8 mouse cellular contexts compared by ENCODE assay signal in the genomic region with DNA sequence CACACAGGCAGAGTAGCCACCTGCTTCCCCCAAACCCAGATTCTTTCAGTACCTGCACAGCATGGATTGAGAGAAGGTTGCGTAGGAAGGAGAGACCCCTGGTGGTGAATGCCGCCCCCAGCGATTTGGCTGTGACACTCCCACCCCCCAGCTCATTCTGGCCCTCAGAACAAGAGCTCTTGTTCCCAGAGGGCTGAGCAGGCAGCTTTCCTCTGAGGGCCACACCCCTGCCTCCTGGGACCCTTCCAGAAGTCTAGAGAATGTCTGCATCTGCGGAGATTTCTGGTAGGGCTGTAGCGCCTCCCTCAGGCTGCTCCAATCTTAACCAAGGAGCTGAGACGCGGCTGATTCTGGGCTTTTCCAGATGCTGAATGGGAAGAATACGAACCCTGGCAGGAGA.
A peak's percentile ranks its signal among the peaks of the same experiment; 100 is the strongest.
DNase-seq lines count a peak whose midpoint lies in the region; ATAC-seq lines count a peak whose summit lies in the region.

No protein-coding gene starts in this region.

- H3K36me3 ChIP-seq in forebrain, embryonic 16.5 days (ENCODE audit: control insufficient read depth, insufficient read depth): no peaks in the 10 kb centered on the region
- H3K36me3 ChIP-seq in hindbrain, embryonic 15.5 days: no peaks in the 10 kb centered on the region
- H3K36me3 ChIP-seq in midbrain, embryonic 14.5 days (ENCODE audit: control insufficient read depth, insufficient read depth, low read length): 0 out of 2 replicates have a peak, but pooled peaks cover 2% of the 10 kb centered on the region

- peak; percentile 22; the same call in 1 of the 2 replicates for ATAC-seq in forebrain, embryonic 16.5 days
- ATAC-seq in hindbrain, embryonic 15.5 days (ENCODE audit: low FRiP score, low read depth): no peak
- ATAC-seq in midbrain, embryonic 14.5 days (ENCODE audit: low FRiP score, low TSS enrichment): no peak
- no peak for ATAC-seq in granulocyte monocyte progenitor cell, adult 5-6 weeks (replicated peaks; ENCODE audit: poor library complexity, severe bottlenecking)

- H3K4me2 ChIP-seq in forebrain, embryonic 16.5 days (ENCODE audit: low read length): no peak overlapping the region
- H3K4me2 ChIP-seq in hindbrain, embryonic 15.5 days: no peak overlapping the region
- no peak overlapping the region for H3K4me2 ChIP-seq in midbrain, embryonic 14.5 days (ENCODE audit: low read length)

- no peak overlapping the region for H3K4me3 ChIP-seq in forebrain, embryonic 16.5 days (replicated peaks; ENCODE audit: low read length)
- H3K4me3 ChIP-seq in hindbrain, embryonic 15.5 days: no peak overlapping the region
- H3K4me3 ChIP-seq in midbrain, embryonic 14.5 days (replicated peaks; ENCODE audit: low read depth, low read length): no peak overlapping the region

- WGBS in forebrain, embryonic 16.5 days: 13% methylated on average over 8 of the region's 8 CpGs
- WGBS in hindbrain, embryonic 15.5 days: 24% methylated on average over 8 of the region's 8 CpGs
- WGBS in midbrain, embryonic 14.5 days: 16% methylated on average over 8 of the region's 8 CpGs

- no peak overlapping the region for H3K9ac ChIP-seq in forebrain, embryonic 16.5 days (replicated peaks; ENCODE audit: low read depth, low read length)
- H3K9ac ChIP-seq in hindbrain, embryonic 15.5 days: no peak overlapping the region
- H3K9ac ChIP-seq in midbrain, embryonic 14.5 days (replicated peaks; ENCODE audit: low read length): no peak overlapping the region; the same call in 1 of the 2 replicates

- no peaks in the 10 kb centered on the region for H3K27me3 ChIP-seq in forebrain, embryonic 16.5 days (replicated peaks; ENCODE audit: control insufficient read depth, insufficient read depth, low read length)
- H3K27me3 ChIP-seq in hindbrain, embryonic 15.5 days: no peaks in the 10 kb centered on the region
- H3K27me3 ChIP-seq in midbrain, embryonic 14.5 days (ENCODE audit: control insufficient read depth, insufficient read depth, low read length): no peaks in the 10 kb centered on the region

- H3K4me1 ChIP-seq in forebrain, embryonic 16.5 days (replicated peaks; ENCODE audit: control insufficient read depth, insufficient read depth, low read length): peaks cover 47% of the 10 kb centered on the region
- H3K4me1 ChIP-seq in hindbrain, embryonic 15.5 days (replicated peaks): peaks cover 77% of the 10 kb centered on the region
- H3K4me1 ChIP-seq in midbrain, embryonic 14.5 days (ENCODE audit: control insufficient read depth, insufficient read depth, low read length): peaks cover 69% of the 10 kb centered on the region

- H3K27ac ChIP-seq in forebrain, embryonic 16.5 days (ENCODE audit: low read length): 0 out of 2 replicates have a peak overlapping the region, but pooled peaks have one; percentile 5
- peak overlapping the region; percentile 63 for H3K27ac ChIP-seq in hindbrain, embryonic 15.5 days (replicated peaks)
- peak overlapping the region; percentile 71 for H3K27ac ChIP-seq in midbrain, embryonic 14.5 days (replicated peaks; ENCODE audit: low read depth, low read length)

- DNase-seq in urinary bladder, postnatal 14 days (ENCODE audit: low spot score): peak; percentile 67
- no peak for DNase-seq in urinary bladder, postnatal 10 days (ENCODE audit: low spot score)
- DNase-seq in midbrain, embryonic 14.5 days: peak; percentile 75
- no peak for DNase-seq in thymus, postnatal 10 days (ENCODE audit: low spot score in 2 of 2)
- no peak for DNase-seq in thymus, postnatal 0 days (ENCODE audit: low spot score)

- no peaks in the 10 kb centered on the region for H3K9me3 ChIP-seq in forebrain, embryonic 16.5 days (ENCODE audit: control insufficient read depth, low read length)
- no peaks in the 10 kb centered on the region for H3K9me3 ChIP-seq in hindbrain, embryonic 15.5 days
- H3K9me3 ChIP-seq in midbrain, embryonic 14.5 days (ENCODE audit: control insufficient read depth, low read length): no peaks in the 10 kb centered on the region

Comparison
In these comparisons a context has a peak if more than half of its experiments do, and no peak if none do; other contexts are left out.
1. DNase-seq: peak in urinary bladder, postnatal 14 days (single experiment) and midbrain, embryonic 14.5 days (single experiment); none in urinary bladder, postnatal 10 days (single experiment), thymus, postnatal 10 days (0 of 2) and thymus, postnatal 0 days (single experiment).
2. H3K27ac ChIP-seq: peak in every context shown above with its lines; median percentile 71 in midbrain, embryonic 14.5 days; 63 in hindbrain, embryonic 15.5 days; 5 in forebrain, embryonic 16.5 days.